Mouse (Mus musculus) neural tube, embryonic 15.5 days (tissue): ENCODE data around the gene D1Pas1. TPM values are rescaled to one million over a fixed set of nuclear protein-coding genes. Genes with fewer than 3 reads are reported as not detected.

Experiments used
- ATAC-seq: fragments of 200-750 bp; cut with Nextera tagmentation; 2 replicates; pipeline ENCODE4 v1.8.0; 2017; ENCODE audit warnings: mild to moderate bottlenecking, moderate TSS enrichment, moderate library complexity; ENCODE audit not compliant: low FRiP score
- H3K27ac ChIP-seq: fragments of 300-500 bp; sonication (generic); replicated peaks from 2 replicates; pipeline ENCODE4 v1.5.1; 2015; ENCODE audit warnings: mild to moderate bottlenecking, inconsistent platforms
- H3K27me3 ChIP-seq: fragments of 300-500 bp; sonication (generic); replicated peaks from 2 replicates; pipeline ENCODE4 v1.6.1; 2015; ENCODE audit warnings: inconsistent platforms
- H3K36me3 ChIP-seq: fragments of 300-500 bp; sonication (generic); 2 replicates; pipeline ENCODE4 v1.6.1; 2015; ENCODE audit warnings: inconsistent platforms
- H3K4me1 ChIP-seq: fragments of 300-500 bp; sonication (generic); 2 replicates; pipeline ENCODE4 v1.6.1; 2015; ENCODE audit warnings: inconsistent platforms
- H3K4me2 ChIP-seq: fragments of 300-500 bp; sonication (generic); 2 replicates; pipeline ENCODE4 v1.6.1; 2015; ENCODE audit warnings: inconsistent platforms, mild to moderate bottlenecking, moderate library complexity
- H3K4me3 ChIP-seq: fragments of 300-500 bp; sonication (generic); replicated peaks from 2 replicates; pipeline ENCODE4 v1.5.1; 2015; ENCODE audit warnings: mild to moderate bottlenecking, inconsistent platforms
- H3K9ac ChIP-seq: fragments of 300-500 bp; sonication (generic); replicated peaks from 2 replicates; pipeline ENCODE4 v1.6.1; 2015; ENCODE audit warnings: mild to moderate bottlenecking, inconsistent platforms
- H3K9me3 ChIP-seq: fragments of 300-500 bp; sonication (generic); replicated peaks from 2 replicates; pipeline ENCODE4 v1.6.1; 2016; ENCODE audit warnings: inconsistent platforms
- WGBS: fragments of 180-500 bp; shearing (Covaris S2); methylation state at CpG from one replicate; pipeline ENCODE4 v1.1.7; 2015; ENCODE audit warnings: mixed read lengths; 5-methylcytosine and 5-hydroxymethylcytosine counted together
- polyA plus RNA-seq: library from polyadenylated mRNA; unstranded; fragments of >200 nt; fragmentation: Nextera tagmentation; extraction: Ambion mirVana; gene quantifications from 2 replicates; pipeline ENCODE4 v1.2.1, GENCODE M21; 2015

Gene D1Pas1
- polyA plus RNA-seq, 1 experiment from 2014 or later: 0.12 TPM

GRCm38 (mm10) chr1:187016116-187016515 is 48.9 kb downstream of the D1Pas1 start:
- Histone ChIP-seq H3K27me3 (no peaks in the 10 kb centered on the region), H3K4me3 (no peak overlapping the region), H3K27ac (no peak overlapping the region), H3K4me2 (no peak overlapping the region), H3K36me3 (no peaks in the 10 kb centered on the region), H3K9me3 (no peaks in the 10 kb centered on the region), H3K4me1 (no peaks in the 10 kb centered on the region), H3K9ac (no peak overlapping the region)
- no peak for ATAC-seq
- WGBS: 58% methylated on average over 4 of the region's 4 CpGs

DNA sequence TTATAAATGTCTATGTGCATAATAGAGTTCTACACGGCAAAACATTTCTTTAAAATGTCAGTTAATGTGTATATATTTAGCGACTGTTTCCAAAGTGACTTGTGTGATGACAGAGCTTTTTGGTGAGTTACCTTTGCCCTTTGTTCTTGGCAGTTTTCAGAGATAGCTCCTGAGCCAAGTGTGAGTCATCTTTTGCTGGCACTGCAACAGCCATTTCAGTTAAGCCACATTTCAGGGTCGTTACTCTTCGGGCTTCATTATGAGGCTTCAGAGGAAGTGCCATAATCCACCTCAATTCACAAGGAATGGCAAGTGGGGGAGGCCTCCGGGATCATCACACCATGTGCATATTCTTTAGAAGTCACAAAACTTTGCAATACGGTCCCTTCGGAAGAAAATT is 52.8 kb downstream of the D1Pas1 start:
- Histone ChIP-seq H3K27me3 (no peaks in the 10 kb centered on the region), H3K4me2 (no peak overlapping the region), H3K4me1 (no peaks in the 10 kb centered on the region), H3K36me3 (no peaks in the 10 kb centered on the region), H3K9ac (no peak overlapping the region), H3K27ac (no peak overlapping the region), H3K9me3 (no peaks in the 10 kb centered on the region), H3K4me3 (no peak overlapping the region)
- 83% methylated on average over 7 of the region's 7 CpGs for WGBS
- ATAC-seq: no peak

Other genes starting within 250 kb of the D1Pas1 start
- gene Rrp15, start 218.1 kb upstream of the D1Pas1 start, polyA plus RNA-seq: 29.8 and 40.3 TPM in 2 replicates
- gene Spata17, start 248.0 kb downstream of the D1Pas1 start, polyA plus RNA-seq: 1.8 and 2.0 TPM in 2 replicates
- gene Gpatch2, start 248.1 kb downstream of the D1Pas1 start, polyA plus RNA-seq: 14.3 and 16.5 TPM in 2 replicates